Mouse (Mus musculus): Measurements from ENCODE around the gene Tas2r140.

The Tas2r140 gene

DNA sequence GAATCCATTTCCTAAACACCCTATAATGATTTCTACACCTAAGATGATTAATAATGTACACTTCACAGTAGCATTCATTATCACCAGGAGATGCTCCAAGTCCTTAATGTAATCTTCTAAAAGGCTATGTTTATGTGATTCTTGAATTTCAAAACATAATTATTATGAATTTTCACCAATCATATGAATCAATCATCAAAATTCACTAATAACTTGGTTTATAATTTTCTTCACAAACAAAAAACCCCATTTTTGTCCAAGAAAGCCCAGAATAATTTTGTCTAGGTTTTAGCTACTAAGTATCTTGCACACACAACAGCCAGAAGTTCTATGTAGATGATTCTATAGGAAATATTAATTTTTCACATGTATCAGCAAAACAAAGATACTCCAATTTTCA lies at the start of gene Tas2r140:
Gene Tas2r140, minus strand, starts transcription at position 101 of the 400 bp plus-strand sequence.
- no peak for DNase-seq (ENCODE audit: low read depth, low spot score)

DNA sequence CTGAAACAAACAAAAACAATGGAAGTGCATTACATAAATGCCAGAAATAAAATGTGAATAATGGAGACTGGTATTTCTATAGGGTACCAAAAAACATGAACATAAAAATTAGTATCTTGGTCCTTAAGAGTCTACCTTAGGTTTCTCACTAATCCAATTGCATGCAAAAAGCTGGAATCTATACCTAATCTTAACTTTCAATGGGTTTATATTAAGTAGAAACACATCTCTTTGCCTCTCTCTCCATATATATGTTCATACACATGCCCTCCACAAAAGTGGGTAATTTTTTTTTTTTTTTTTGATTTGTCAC lies 48.9 kb upstream of the Tas2r140 start, which contains the start of gene Smim10l1:
Gene Smim10l1, plus strand, starts transcription at position 301 of the 313 bp plus-strand sequence.
- no peak for DNase-seq (ENCODE audit: low read depth, low spot score)

DNA sequence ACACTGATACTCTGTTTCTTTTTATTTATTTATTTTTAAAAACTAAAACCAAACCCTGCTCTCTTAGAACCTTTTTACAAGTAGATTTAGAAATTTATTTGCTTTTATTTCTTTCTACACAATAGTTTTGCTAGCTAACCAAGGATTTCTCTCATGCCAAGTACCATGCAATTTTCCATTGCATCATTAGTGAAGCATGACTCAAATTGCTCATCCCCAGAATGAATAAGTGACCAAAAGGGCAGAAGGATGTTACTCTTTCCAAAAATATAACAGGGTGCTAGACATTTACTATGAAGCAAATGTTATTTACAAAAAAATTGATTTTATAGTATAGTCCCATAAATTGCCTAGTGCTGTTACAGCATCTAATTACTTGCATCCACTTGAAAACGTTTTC lies 46.8 kb upstream of the Tas2r140 start:
- no peak for DNase-seq (ENCODE audit: low read depth, low spot score)

DNA sequence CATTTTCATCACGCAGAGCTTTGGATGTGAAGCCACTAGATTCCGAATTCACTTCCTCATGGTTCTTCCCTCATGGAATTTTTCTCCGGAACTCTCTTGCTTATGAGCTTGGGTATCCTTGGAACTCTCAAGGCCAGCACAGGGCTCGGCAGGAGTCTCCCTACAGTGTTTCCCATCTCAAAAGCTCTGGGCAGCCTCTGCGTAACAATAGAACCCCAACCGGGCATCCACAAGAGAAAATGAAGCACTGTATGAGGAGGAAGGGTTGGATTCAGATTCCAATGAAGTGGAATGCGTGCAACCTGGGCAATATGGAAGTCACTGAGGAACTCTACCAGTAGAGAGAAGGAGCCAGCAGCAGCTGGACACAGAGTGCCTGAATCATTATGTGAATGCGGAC lies 36.6 kb upstream of the Tas2r140 start:
- DNase-seq (ENCODE audit: low read depth, low spot score) = no peak

DNA sequence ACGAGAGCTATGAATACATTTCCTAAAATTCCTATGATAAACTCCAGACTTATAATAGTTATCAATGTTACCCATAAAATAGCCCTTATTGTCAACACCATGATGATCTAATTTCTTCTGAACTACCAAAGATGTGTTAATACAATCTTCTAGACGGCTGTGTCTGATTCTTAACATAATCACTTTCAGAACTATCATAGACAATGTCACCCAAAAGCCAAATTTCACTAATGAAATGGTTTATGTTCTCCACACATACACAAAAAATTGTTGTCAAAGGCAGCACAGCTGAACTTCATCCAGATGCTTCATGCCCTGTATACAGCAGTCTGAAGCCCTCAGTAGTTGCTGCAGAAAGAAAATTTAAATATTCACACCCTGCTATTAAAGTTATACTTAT lies 18.6 kb downstream of the Tas2r140 start, which contains the start of gene Tas2r103:
Gene Tas2r103, minus strand, starts transcription at position 101 of the 400 bp plus-strand sequence.
- no peak for DNase-seq (ENCODE audit: low read depth, low spot score)

Data from forelimb bud, embryonic 11.5 days (tissue).